Mouse (Mus musculus): ENCODE data around the gene Vgf.

DNA sequence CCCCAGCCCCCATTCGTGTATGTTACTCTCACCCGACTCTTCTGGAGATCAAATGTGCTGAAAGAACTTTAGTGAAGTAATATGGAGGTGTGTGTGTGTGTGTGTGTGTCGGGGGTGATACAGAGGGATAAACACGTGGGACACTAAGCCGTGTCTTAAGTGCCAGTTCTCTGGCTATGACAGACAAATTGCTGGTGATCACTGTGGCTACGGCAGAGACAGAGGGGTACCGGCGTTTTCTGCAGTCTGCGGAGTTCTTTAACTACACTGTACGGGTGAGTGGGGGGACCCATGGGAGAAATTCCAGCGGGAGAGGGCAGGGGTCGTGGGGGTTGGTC, 38.3 kb upstream of the Vgf start, which contains the start of gene Znhit1:
- TF ChIP-seq TAL1 (IDR thresholded peaks at IDR 0.05; ENCODE audit: low read length), result no peak
- no peak for TF ChIP-seq GATA1 (IDR thresholded peaks at IDR 0.05; ENCODE audit: low read length)

Data from erythroblast, embryonic 14.5 days (primary cell).